Mouse (Mus musculus) midbrain, embryonic 15.5 days (tissue): ENCODE measurements around the gene Gm20388. TPM values are rescaled to one million over a fixed set of nuclear protein-coding genes. Genes with fewer than 3 reads are reported as not detected.

Source experiments
- ATAC-seq: fragments of 200-750 bp; cut with Nextera tagmentation; replicated peaks from 2 replicates; pipeline ENCODE4 v1.8.0; 2017; ENCODE audit warnings: moderate TSS enrichment
- H3K27ac ChIP-seq: fragments of 300-500 bp; sonication (generic); 2 replicates; pipeline ENCODE4 v1.5.1; 2015; ENCODE audit warnings: mild to moderate bottlenecking, inconsistent platforms
- H3K27me3 ChIP-seq: fragments of 300-500 bp; sonication (generic); replicated peaks from 2 replicates; pipeline ENCODE4 v1.6.1; 2015; ENCODE audit warnings: inconsistent platforms
- H3K36me3 ChIP-seq: fragments of 300-500 bp; sonication (generic); replicated peaks from 2 replicates; pipeline ENCODE4 v1.6.1; 2015; ENCODE audit warnings: inconsistent platforms
- H3K4me1 ChIP-seq: fragments of 300-500 bp; sonication (generic); 2 replicates; pipeline ENCODE4 v1.6.1; 2015; ENCODE audit warnings: inconsistent platforms
- H3K4me2 ChIP-seq: fragments of 300-500 bp; sonication (generic); 2 replicates; pipeline ENCODE4 v1.6.1; 2015; ENCODE audit warnings: inconsistent platforms, mild to moderate bottlenecking, moderate library complexity
- H3K4me3 ChIP-seq: fragments of 300-500 bp; sonication (generic); 2 replicates; pipeline ENCODE4 v1.5.1; 2015; ENCODE audit warnings: mild to moderate bottlenecking, inconsistent platforms
- H3K9ac ChIP-seq: fragments of 300-500 bp; sonication (generic); 2 replicates; pipeline ENCODE4 v1.6.1; 2015; ENCODE audit warnings: mild to moderate bottlenecking, inconsistent platforms
- H3K9me3 ChIP-seq: fragments of 300-500 bp; sonication (generic); 2 replicates; pipeline ENCODE4 v1.6.1; 2016; ENCODE audit warnings: inconsistent platforms
- WGBS: fragments of 180-500 bp; shearing (Covaris S2); methylation state at CpG from one replicate; pipeline ENCODE4 v1.1.7; 2015; ENCODE audit warnings: mixed read lengths; 5-methylcytosine and 5-hydroxymethylcytosine counted together
- polyA plus RNA-seq: library from polyadenylated mRNA; unstranded; fragments of >200 nt; fragmentation: Nextera tagmentation; extraction: Ambion mirVana; gene quantifications from 2 replicates; pipeline ENCODE4 v1.2.1, GENCODE M21; 2015

Gene Gm20388
- polyA plus RNA-seq, 1 experiment from 2014 or later: 5.6 TPM

GRCm38 (mm10) chr8:122194396-122194795 is 2283.8 kb downstream of the Gm20388 start:
- Histone ChIP-seq H3K27me3 (no peaks in the 10 kb centered on the region), H3K4me2 (no peak overlapping the region), H3K9ac (no peak overlapping the region), H3K4me1 (peaks cover 11% of the 10 kb centered on the region; the same call in 1 of the 2 replicates), H3K36me3 (no peaks in the 10 kb centered on the region), H3K27ac (no peak overlapping the region), H3K9me3 (no peaks in the 10 kb centered on the region), H3K4me3 (no peak overlapping the region)
- ATAC-seq: no peak
- 68% methylated on average over 8 of the region's 8 CpGs for WGBS

GRCm38 (mm10) chr8:122197342-122197741 is 2286.7 kb downstream of the Gm20388 start:
- H3K4me3 ChIP-seq: no peak overlapping the region
- no peak overlapping the region for H3K4me2 ChIP-seq
- 65% methylated on average over 5 of the region's 5 CpGs for WGBS
- H3K4me1 ChIP-seq: 0 out of 2 replicates have a peak, but pooled peaks cover 5% of the 10 kb centered on the region
- no peak for ATAC-seq
- H3K27ac ChIP-seq: no peak overlapping the region
- no peak overlapping the region for H3K9ac ChIP-seq
- no peaks in the 10 kb centered on the region for H3K27me3 ChIP-seq
- H3K9me3 ChIP-seq: no peaks in the 10 kb centered on the region
- no peaks in the 10 kb centered on the region for H3K36me3 ChIP-seq

GRCm38 (mm10) chr8:122198378-122199025 is 2287.9 kb downstream of the Gm20388 start:
- Histone ChIP-seq H3K4me3 (no peak overlapping the region), H3K9me3 (no peaks in the 10 kb centered on the region), H3K36me3 (no peaks in the 10 kb centered on the region), H3K4me1 (0 out of 2 replicates have a peak, but pooled peaks cover 5% of the 10 kb centered on the region), H3K27ac (no peak overlapping the region), H3K9ac (no peak overlapping the region), H3K4me2 (no peak overlapping the region), H3K27me3 (no peaks in the 10 kb centered on the region)
- 82% methylated on average over 12 of the region's 12 CpGs for WGBS
- no peak for ATAC-seq

- 91% methylated on average over 9 of the region's 9 CpGs for WGBS
- no peak overlapping the region for H3K4me2 ChIP-seq
- ATAC-seq: no peak
- 0 out of 2 replicates have a peak, but pooled peaks cover 5% of the 10 kb centered on the region for H3K4me1 ChIP-seq
- no peaks in the 10 kb centered on the region for H3K27me3 ChIP-seq
- H3K9ac ChIP-seq: no peak overlapping the region
- no peak overlapping the region for H3K27ac ChIP-seq
- no peaks in the 10 kb centered on the region for H3K9me3 ChIP-seq
- H3K36me3 ChIP-seq: no peaks in the 10 kb centered on the region
- no peak overlapping the region for H3K4me3 ChIP-seq
These were observed 2288.6 kb downstream of the Gm20388 start for GRCm38 (mm10) chr8:122199191-122199590.

- WGBS: 89% methylated on average over 4 of the region's 4 CpGs
- Histone ChIP-seq H3K4me2 (no peak overlapping the region), H3K36me3 (no peaks in the 10 kb centered on the region), H3K4me1 (0 out of 2 replicates have a peak, but pooled peaks cover 5% of the 10 kb centered on the region), H3K27me3 (no peaks in the 10 kb centered on the region), H3K27ac (no peak overlapping the region), H3K9ac (no peak overlapping the region), H3K9me3 (no peaks in the 10 kb centered on the region), H3K4me3 (no peak overlapping the region)
- ATAC-seq: no peak
These were observed 2289.2 kb downstream of the Gm20388 start for GRCm38 (mm10) chr8:122199841-122200240.

- WGBS: 84% methylated on average over 3 of the region's 3 CpGs
- Histone ChIP-seq H3K4me2 (no peak overlapping the region), H3K36me3 (no peaks in the 10 kb centered on the region), H3K9me3 (no peaks in the 10 kb centered on the region), H3K9ac (no peak overlapping the region), H3K4me3 (no peak overlapping the region), H3K27ac (no peak overlapping the region), H3K27me3 (no peaks in the 10 kb centered on the region), H3K4me1 (no peaks in the 10 kb centered on the region)
- no peak for ATAC-seq
These were observed 2300.9 kb downstream of the Gm20388 start for GRCm38 (mm10) chr8:122211591-122211990.

GRCm38 (mm10) chr8:122215630-122216029 is 2305.0 kb downstream of the Gm20388 start:
- Histone ChIP-seq H3K27ac (no peak overlapping the region), H3K9ac (no peak overlapping the region), H3K9me3 (no peaks in the 10 kb centered on the region), H3K36me3 (no peaks in the 10 kb centered on the region), H3K4me2 (no peak overlapping the region), H3K4me3 (no peak overlapping the region), H3K27me3 (no peaks in the 10 kb centered on the region), H3K4me1 (no peaks in the 10 kb centered on the region)
- WGBS: 72% methylated on average over 8 of the region's 8 CpGs
- no peak for ATAC-seq

GRCm38 (mm10) chr8:122216433-122216832 is 2305.8 kb downstream of the Gm20388 start:
- Histone ChIP-seq H3K4me1 (no peaks in the 10 kb centered on the region), H3K4me3 (no peak overlapping the region), H3K27ac (no peak overlapping the region), H3K4me2 (no peak overlapping the region), H3K27me3 (no peaks in the 10 kb centered on the region), H3K9ac (no peak overlapping the region), H3K9me3 (no peaks in the 10 kb centered on the region), H3K36me3 (no peaks in the 10 kb centered on the region)
- ATAC-seq: no peak
- 73% methylated on average over 6 of the region's 6 CpGs for WGBS

GRCm38 (mm10) chr8:122217456-122218177 is 2307.0 kb downstream of the Gm20388 start:
- 80% methylated on average over 10 of the region's 10 CpGs for WGBS
- Histone ChIP-seq H3K36me3 (no peaks in the 10 kb centered on the region), H3K4me1 (no peaks in the 10 kb centered on the region), H3K27ac (no peak overlapping the region), H3K9ac (no peak overlapping the region), H3K9me3 (no peaks in the 10 kb centered on the region), H3K27me3 (no peaks in the 10 kb centered on the region), H3K4me2 (no peak overlapping the region), H3K4me3 (no peak overlapping the region)
- ATAC-seq: no peak

GRCm38 (mm10) chr8:122223976-122224649 is 2313.5 kb downstream of the Gm20388 start:
- WGBS: 61% methylated on average over 10 of the region's 10 CpGs

GRCm38 (mm10) chr8:122224650-122225022 is 2314.0 kb downstream of the Gm20388 start:
- Histone ChIP-seq H3K36me3 (no peaks in the 10 kb centered on the region), H3K27me3 (peaks cover 17% of the 10 kb centered on the region), H3K4me1 (peaks cover 1% of the 10 kb centered on the region), H3K9ac (no peak overlapping the region), H3K27ac (0 out of 2 replicates have a peak overlapping the region, but pooled peaks have one; percentile 20), H3K4me2 (no peak overlapping the region), H3K9me3 (no peaks in the 10 kb centered on the region), H3K4me3 (no peak overlapping the region)
- ATAC-seq: peak; percentile 39; the same call in 1 of the 2 replicates
- 63% methylated on average over 6 of the region's 6 CpGs for WGBS

More at GRCm38 (mm10) chr8:122223976-122224649, 2313.5 kb downstream of the Gm20388 start:
- ATAC-seq: no peak
- Histone ChIP-seq H3K27me3 (peaks cover 12% of the 10 kb centered on the region), H3K9ac (no peak overlapping the region), H3K36me3 (no peaks in the 10 kb centered on the region), H3K9me3 (no peaks in the 10 kb centered on the region), H3K4me1 (no peaks in the 10 kb centered on the region), H3K4me2 (no peak overlapping the region), H3K27ac (0 out of 2 replicates have a peak overlapping the region, but pooled peaks have one; percentile 20), H3K4me3 (no peak overlapping the region)

- Histone ChIP-seq H3K4me2 (no peak overlapping the region), H3K9ac (no peak overlapping the region), H3K27me3 (peaks cover 21% of the 10 kb centered on the region), H3K4me1 (peaks cover 9% of the 10 kb centered on the region), H3K36me3 (no peaks in the 10 kb centered on the region), H3K9me3 (no peaks in the 10 kb centered on the region), H3K27ac (no peak overlapping the region), H3K4me3 (no peak overlapping the region)
- whole genome bisulfite sequencing: 66% methylated on average over 10 of the region's 10 CpGs
- no peak for ATAC-seq
These were observed 2314.8 kb downstream of the Gm20388 start for GRCm38 (mm10) chr8:122225446-122225845.
